Mouse (Mus musculus): ENCODE measurements around the gene Chl1.

The Chl1 gene

GRCm38 (mm10) chr6:103665206-103665605, 154.8 kb downstream of the Chl1 start:
- no peak for DNase-seq (ENCODE audit: low spot score in 2 of 2)

DNA sequence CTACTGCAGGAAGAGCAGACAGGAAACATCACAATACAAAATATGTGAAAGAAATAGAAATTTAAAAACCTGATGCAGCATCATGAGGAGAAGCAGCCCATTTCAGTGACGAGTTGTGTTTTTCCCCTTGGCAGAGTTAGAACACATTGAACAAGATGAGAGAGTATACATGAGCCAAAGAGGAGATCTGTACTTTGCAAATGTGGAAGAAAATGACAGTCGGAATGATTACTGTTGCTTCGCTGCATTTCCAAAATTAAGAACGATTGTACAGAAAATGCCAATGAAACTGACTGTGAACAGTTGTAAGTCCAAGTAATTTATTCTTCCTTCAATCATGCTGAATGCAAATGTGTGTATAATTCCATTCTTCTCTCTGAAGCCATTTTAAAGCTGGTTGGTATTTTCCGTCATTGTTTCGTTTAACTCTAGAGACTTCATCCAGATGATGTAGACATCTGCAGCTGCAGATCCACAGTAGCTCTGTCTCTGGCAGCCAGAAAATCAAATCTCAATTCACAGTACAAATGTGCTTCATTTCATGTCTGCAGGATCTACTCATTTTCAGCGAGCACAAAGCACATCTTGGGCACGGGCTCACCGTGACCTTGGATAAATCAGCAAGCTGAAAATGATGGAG, 155.4 kb downstream of the Chl1 start:
- no peak for DNase-seq (ENCODE audit: low spot score in 2 of 2)

- no peak for DNase-seq (ENCODE audit: low spot score in 2 of 2)
These were observed 162.7 kb downstream of the Chl1 start for GRCm38 (mm10) chr6:103673111-103673510.

DNA sequence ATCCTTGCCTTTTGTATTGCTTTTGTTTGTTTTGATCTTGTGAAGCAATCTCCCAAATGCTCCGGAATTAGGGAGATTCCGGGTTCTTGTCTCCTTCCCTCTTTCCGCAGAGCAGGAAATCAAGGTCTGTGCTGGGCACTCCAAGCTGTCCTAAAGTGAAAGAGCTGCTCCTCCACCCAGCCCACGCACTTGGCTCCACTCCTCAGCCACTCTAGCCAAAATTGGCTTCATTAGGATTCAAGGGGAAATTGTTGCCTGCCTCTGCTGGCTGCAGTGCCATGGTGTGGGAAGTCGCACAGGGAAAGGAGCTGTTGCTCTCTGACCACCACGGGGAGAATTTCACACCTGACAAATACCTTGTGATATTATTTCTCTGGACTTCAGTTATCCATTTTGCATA, 163.9 kb downstream of the Chl1 start:
- no peak for DNase-seq (ENCODE audit: low spot score in 2 of 2)

DNA sequence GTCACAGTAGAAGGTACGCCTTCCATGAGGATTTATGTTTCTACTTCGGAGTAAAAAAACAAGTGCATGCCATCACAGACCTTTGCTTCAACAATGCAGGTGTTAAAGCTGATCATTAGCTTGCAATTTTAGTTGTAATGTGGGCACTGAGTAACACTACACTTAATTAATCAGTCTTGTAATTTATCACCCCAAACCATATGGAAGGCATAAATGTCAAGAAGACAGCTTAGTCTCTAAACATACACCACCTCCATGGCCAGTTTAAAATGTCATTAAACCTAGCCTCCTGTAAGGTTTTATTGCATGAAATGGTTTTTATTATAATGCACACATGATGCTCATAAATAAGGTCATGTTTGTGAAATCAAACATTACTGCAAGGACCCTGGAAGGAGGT, 164.8 kb downstream of the Chl1 start:
- DNase-seq (ENCODE audit: low spot score in 2 of 2) = no peak

- no peak for DNase-seq (ENCODE audit: low spot score in 2 of 2)
These were observed 166.3 kb downstream of the Chl1 start for GRCm38 (mm10) chr6:103676664-103677063.

- no peak for DNase-seq (ENCODE audit: low spot score in 2 of 2)
These were observed 166.7 kb downstream of the Chl1 start for GRCm38 (mm10) chr6:103677072-103677471.

DNA sequence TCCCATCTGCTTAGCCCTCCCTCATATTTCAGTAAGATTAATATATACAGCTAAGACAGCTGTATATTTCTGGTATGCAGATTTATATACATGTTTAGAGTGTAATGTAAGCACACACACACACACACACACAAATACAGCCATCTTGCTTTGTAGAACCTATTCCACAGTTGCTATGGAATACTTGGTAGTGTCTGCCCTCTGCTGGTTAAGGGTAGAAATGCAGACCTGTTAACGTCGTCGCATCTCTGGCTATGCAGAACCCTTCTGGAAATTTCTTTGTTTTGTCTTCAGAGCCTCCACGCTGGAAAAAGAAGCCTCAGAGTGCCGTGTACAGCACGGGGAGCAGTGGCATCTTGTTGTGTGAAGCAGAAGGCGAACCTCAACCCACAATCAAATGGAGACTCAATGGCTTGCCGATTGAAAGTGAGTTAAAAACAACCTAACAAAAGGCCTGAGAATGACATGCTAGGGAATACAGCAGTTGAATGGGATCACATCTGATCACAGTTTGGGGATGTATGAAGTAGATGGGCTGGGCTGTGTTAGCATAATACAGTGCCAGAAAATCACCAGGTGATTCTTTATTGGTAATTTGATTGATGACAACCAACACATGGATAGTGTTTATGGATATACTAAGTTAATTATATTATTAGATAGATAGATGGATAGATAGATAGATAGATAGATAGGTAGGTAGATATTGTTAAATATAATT, 172.6 kb downstream of the Chl1 start:
- peak; percentile 8 to 47 for DNase-seq (ENCODE audit: low spot score in 2 of 2)

GRCm38 (mm10) chr6:103692511-103692910, 182.1 kb downstream of the Chl1 start:
- no peak for DNase-seq (ENCODE audit: low spot score in 2 of 2)

GRCm38 (mm10) chr6:103697349-103698028, 187.1 kb downstream of the Chl1 start:
- DNase-seq (ENCODE audit: low spot score in 2 of 2) = no peak

DNA sequence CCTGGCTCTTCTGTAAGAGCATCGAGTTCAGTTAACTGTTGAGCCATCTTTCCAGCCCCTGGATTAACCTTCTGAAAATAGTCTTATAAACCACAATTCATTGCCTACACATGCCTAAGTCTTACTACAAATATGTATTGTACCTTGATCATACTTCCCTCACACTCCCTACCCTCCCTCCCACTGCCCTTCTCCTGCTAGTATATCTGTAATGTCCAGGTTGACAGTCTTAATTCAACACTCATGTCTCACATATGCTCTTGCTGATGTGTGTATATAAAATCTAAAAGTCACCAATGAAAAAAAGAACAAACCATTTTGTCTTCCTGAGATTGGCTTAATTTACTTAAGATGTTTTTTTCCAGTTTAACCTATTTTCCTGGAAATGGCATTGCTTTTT, 189.1 kb downstream of the Chl1 start:
- no peak for DNase-seq (ENCODE audit: low spot score in 2 of 2)

GRCm38 (mm10) chr6:103699895-103700294, 189.5 kb downstream of the Chl1 start:
- no peak for DNase-seq (ENCODE audit: low spot score in 2 of 2)

DNA sequence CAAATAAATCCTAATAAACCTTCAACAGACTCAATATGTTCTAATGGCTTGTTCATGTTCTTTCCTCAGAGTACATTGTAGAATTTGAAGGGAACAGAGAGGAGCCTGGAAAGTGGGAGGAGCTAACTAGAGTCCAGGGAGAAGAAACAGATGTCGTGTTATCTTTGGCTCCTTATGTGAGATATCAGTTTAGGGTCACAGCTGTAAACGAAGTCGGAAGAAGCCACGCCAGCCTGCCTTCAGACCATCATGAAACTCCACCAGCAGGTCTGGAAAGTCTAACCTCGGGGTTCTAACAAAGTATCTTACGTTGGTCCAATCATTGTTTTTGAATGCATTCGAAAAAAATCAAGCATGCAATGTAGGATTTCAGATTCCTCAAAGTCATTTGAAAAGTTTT, 189.9 kb downstream of the Chl1 start:
- no peak for DNase-seq (ENCODE audit: low spot score in 2 of 2)

GRCm38 (mm10) chr6:103706366-103706765, 196.0 kb downstream of the Chl1 start:
- DNase-seq (ENCODE audit: low spot score in 2 of 2) = no peak

GRCm38 (mm10) chr6:103739291-103739690, 228.9 kb downstream of the Chl1 start:
- DNase-seq (ENCODE audit: low spot score in 2 of 2) = no peak

- no peak for DNase-seq (ENCODE audit: low spot score in 2 of 2)
These were observed 232.4 kb downstream of the Chl1 start for GRCm38 (mm10) chr6:103742784-103743183.

GRCm38 (mm10) chr6:103746103-103746502, 235.7 kb downstream of the Chl1 start:
- peak in 1 of 2 experiments; percentile 49 for DNase-seq (ENCODE audit: low spot score in 2 of 2)

DNA sequence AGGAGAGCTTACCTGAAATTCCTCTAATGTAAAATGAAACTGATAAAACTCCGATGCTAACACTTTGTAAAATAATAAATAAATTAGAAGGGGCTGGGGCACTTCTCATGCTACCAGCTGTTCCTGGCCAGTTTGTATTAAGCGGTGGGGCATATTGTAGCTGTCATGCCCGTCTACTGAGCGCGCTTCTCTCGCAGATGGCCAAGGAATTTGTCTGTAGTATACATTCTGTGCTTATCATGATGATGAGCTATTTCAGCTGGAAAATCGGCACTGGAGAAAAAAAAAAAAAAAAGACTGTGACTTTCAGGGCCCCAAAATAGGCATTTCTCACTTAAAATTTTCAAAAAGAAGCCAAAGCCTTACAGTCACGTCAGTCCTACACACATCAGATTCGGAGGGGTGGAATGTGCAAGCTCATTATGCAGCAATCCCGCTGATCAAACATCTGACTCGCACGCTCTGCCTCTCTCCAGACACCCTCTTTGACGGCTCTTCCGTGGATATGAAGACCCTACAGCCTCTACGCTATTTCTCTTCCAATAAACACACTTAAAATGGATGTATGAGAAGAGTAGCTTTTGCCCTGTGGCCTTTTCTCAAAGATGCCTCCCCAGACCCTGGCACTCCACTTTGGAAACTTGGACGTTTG, 238.9 kb downstream of the Chl1 start:
- no peak for DNase-seq (ENCODE audit: low spot score in 2 of 2)

DNA sequence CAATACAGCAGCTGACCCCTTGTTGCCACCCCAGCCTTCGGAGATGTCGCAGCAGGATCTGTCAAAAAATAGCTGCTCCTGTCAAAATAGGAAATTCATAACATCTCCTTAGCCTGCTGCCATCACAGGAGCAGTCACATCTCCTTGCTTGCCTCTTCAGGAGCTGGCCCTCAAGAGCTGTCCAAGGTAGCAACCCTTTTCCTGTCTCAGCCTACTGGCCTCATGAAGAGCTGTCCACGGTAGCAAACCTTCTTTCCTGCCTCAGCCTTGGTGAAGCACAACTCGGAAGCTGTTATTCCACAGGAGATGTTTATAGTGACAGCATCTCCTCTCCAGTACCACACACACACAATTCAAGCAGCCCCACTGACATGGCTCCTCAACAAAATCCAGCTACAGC, 243.5 kb downstream of the Chl1 start:
- no peak for DNase-seq (ENCODE audit: low spot score in 2 of 2)

GRCm38 (mm10) chr6:103766830-103767229, 256.4 kb downstream of the Chl1 start:
- no peak for DNase-seq (ENCODE audit: low spot score in 2 of 2)

- no peak for DNase-seq (ENCODE audit: low spot score in 2 of 2)
These were observed 270.7 kb downstream of the Chl1 start for GRCm38 (mm10) chr6:103781058-103781457.

DNA sequence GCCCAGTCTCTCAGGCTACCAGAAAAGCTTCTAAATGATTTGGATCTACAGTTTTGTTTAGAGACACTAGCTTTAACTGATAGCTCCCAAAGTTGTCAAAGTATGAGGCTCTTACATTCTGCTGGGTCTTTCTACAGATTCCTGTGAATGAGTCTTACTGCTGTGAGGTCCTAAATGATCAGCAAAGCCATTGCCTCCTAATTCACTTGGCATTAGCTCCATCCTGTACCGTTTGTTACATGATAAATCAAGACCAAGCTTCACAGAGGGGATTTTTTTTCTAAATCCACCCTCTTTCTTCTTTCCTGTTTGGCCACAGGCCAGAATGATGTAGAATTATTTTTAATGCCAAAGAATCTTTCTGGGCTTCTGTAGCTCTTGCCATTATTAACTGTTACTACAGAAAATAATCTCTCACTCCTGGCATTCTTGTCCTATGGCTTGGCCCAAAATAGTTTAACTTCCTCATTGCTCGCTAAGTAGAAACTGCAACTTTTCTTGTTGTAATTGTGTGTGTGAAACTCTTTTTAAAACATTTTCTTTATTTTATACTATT, 280.8 kb downstream of the Chl1 start:
- no peak for DNase-seq (ENCODE audit: low spot score in 2 of 2)
